Mouse (Mus musculus) testis, postnatal 14 days (tissue): ENCODE measurements around the gene Olfr1042.
"Not testable (repeated sequence)": the region's sequence is repeated elsewhere in the genome, so short reads cannot be mapped to it uniquely, and the experiment has no call there.

ENCODE experiments used
- DNase-seq: peaks from one replicate; pipeline ENCODE4 v3.0.0; 2021; ENCODE audit warnings: low spot score

Gene Olfr1042

GRCm38 (mm10) chr2:86161738-86162137 is at the start of gene Olfr1042:
Olfr1042 (minus strand) TSS chr2:86161838.
- DNase-seq = no peak

GRCm38 (mm10) chr2:86202909-86203308 is 41.3 kb upstream of the Olfr1042 start, which contains the start of gene Olfr1045:
Olfr1045 (minus strand) TSS chr2:86203009.
- no peak for DNase-seq

- no peak for DNase-seq
These were observed 34.2 kb upstream of the Olfr1042 start for GRCm38 (mm10) chr2:86195863-86196262.

- no peak for DNase-seq
These were observed 23.9 kb upstream of the Olfr1042 start, which contains the start of gene Olfr52 for GRCm38 (mm10) chr2:86185583-86185982. Olfr52 (minus strand) TSS chr2:86185683.

- no peak for DNase-seq
These were observed 18.3 kb upstream of the Olfr1042 start for GRCm38 (mm10) chr2:86179950-86180349.

GRCm38 (mm10) chr2:86177720-86178119 is 16.1 kb upstream of the Olfr1042 start, which contains the start of gene Olfr1044:
Olfr1044 (minus strand) TSS chr2:86177820.
- no peak for DNase-seq

GRCm38 (mm10) chr2:86175422-86175821 is 13.8 kb upstream of the Olfr1042 start:
- DNase-seq = not testable (repeated sequence)

GRCm38 (mm10) chr2:86167422-86167821 is 5.8 kb upstream of the Olfr1042 start, which contains the start of gene Olfr1043:
Olfr1043 (minus strand) TSS chr2:86167522.
- no peak for DNase-seq

- DNase-seq = no peak
These were observed 15.0 kb downstream of the Olfr1042 start, which contains the start of gene Olfr1040 for GRCm38 (mm10) chr2:86146632-86147031. Olfr1040 (minus strand) TSS chr2:86146732.

GRCm38 (mm10) chr2:86135828-86136227 is 25.8 kb downstream of the Olfr1042 start, which contains the start of gene Olfr1039:
Olfr1039 (minus strand) TSS chr2:86135928.
- DNase-seq = no peak
